Mouse (Mus musculus): ENCODE results near the gene Brpf3.
"Not testable (repeated sequence)": the region's sequence is repeated elsewhere in the genome, so short reads cannot be mapped to it uniquely, and the experiment has no call there.

Gene Brpf3

GRCm38 (mm10) chr17:28799291-28800160 is 1.4 kb upstream of the Brpf3 start:
- no peak for DNase-seq (ENCODE audit: low spot score)

GRCm38 (mm10) chr17:28800281-28800670 is 614 bp upstream of the Brpf3 start:
- no peak for DNase-seq (ENCODE audit: low spot score)

- DNase-seq (ENCODE audit: low spot score): peak; percentile 98
Observed at GRCm38 (mm10) chr17:28801474-28802005, 650 bp downstream of the Brpf3 start.

GRCm38 (mm10) chr17:28802006-28802481 is 1.2 kb downstream of the Brpf3 start:
- DNase-seq (ENCODE audit: low spot score): no peak

- no peak for DNase-seq (ENCODE audit: low spot score)
Observed at GRCm38 (mm10) chr17:28803316-28803715, 2.4 kb downstream of the Brpf3 start.

- DNase-seq (ENCODE audit: low spot score): no peak
Observed at GRCm38 (mm10) chr17:28804973-28805372, 4.1 kb downstream of the Brpf3 start.

GRCm38 (mm10) chr17:28806770-28807169 is 5.9 kb downstream of the Brpf3 start:
- no peak for DNase-seq (ENCODE audit: low spot score)

GRCm38 (mm10) chr17:28808714-28809113 is 7.8 kb downstream of the Brpf3 start:
- DNase-seq (ENCODE audit: low spot score): no peak

GRCm38 (mm10) chr17:28809175-28809831 is 8.4 kb downstream of the Brpf3 start:
- DNase-seq (ENCODE audit: low spot score): no peak

GRCm38 (mm10) chr17:28812345-28812744 is 11.5 kb downstream of the Brpf3 start:
- no peak for DNase-seq (ENCODE audit: low spot score)

GRCm38 (mm10) chr17:28814529-28815097 is 13.7 kb downstream of the Brpf3 start:
- no peak for DNase-seq (ENCODE audit: low spot score)

GRCm38 (mm10) chr17:28815384-28816004 is 14.6 kb downstream of the Brpf3 start:
- DNase-seq (ENCODE audit: low spot score): no peak

GRCm38 (mm10) chr17:28816326-28816725 is 15.4 kb downstream of the Brpf3 start:
- not testable (repeated sequence) for DNase-seq (ENCODE audit: low spot score)

GRCm38 (mm10) chr17:28816875-28817811 is 16.3 kb downstream of the Brpf3 start:
- no peak for DNase-seq (ENCODE audit: low spot score)

- no peak for DNase-seq (ENCODE audit: low spot score)
Observed at GRCm38 (mm10) chr17:28820189-28820588, 19.3 kb downstream of the Brpf3 start.

- no peak for DNase-seq (ENCODE audit: low spot score)
Observed at GRCm38 (mm10) chr17:28823004-28823745, 22.3 kb downstream of the Brpf3 start.

- DNase-seq (ENCODE audit: low spot score): no peak
Observed at GRCm38 (mm10) chr17:28823749-28824148, 22.9 kb downstream of the Brpf3 start.

GRCm38 (mm10) chr17:28824896-28825295 is 24.0 kb downstream of the Brpf3 start:
- no peak for DNase-seq (ENCODE audit: low spot score)

- no peak for DNase-seq (ENCODE audit: low spot score)
Observed at GRCm38 (mm10) chr17:28825359-28826041, 24.6 kb downstream of the Brpf3 start.

All from ovary, postnatal 14 days (tissue).